Mouse (Mus musculus) CH12.LX (cell line): ENCODE results near the gene Gucy1b1. TPM values are rescaled to one million over a fixed set of nuclear protein-coding genes. Genes with fewer than 3 reads are reported as not detected.

Source experiments
- DNase-seq: peaks from one replicate; pipeline ENCODE4 v3.0.0-alpha.2; 2013; ENCODE audit errors: extremely low read depth
- H3K27ac ChIP-seq: 2 replicates; pipeline ENCODE4 v1.5.1; 2012; ENCODE audit warnings: low read depth, mild to moderate bottlenecking, control low read depth, moderate library complexity; ENCODE audit not compliant: insufficient read depth
- H3K27me3 ChIP-seq: replicated peaks from 2 replicates; pipeline ENCODE3; 2012; ENCODE audit warnings: inconsistent platforms
- H3K36me3 ChIP-seq, 2 experiments: replicated peaks in 1 of 2; 2 replicates each; pipeline versions ENCODE3 to v1.6.1; 2012; ENCODE audit warnings: inconsistent platforms in 1 of 2, low read length in 1 of 2, mild to moderate bottlenecking in 1 of 2, mixed read lengths in 1 of 2, moderate library complexity in 1 of 2; ENCODE audit not compliant: control insufficient read depth in 1 of 2, insufficient read depth in 1 of 2
- H3K4me1 ChIP-seq, 2 experiments: 2 replicates each; pipeline ENCODE4 v1.6.1; 2012; ENCODE audit warnings: inconsistent platforms in 1 of 2, moderate library complexity in 1 of 2; ENCODE audit not compliant: insufficient read depth in 2 of 2, control insufficient read depth in 1 of 2
- H3K4me2 ChIP-seq: 2 replicates; pipeline ENCODE4 v1.6.1; 2012; ENCODE audit warnings: low read depth, mild to moderate bottlenecking, control low read depth; ENCODE audit not compliant: poor library complexity, insufficient read depth, severe bottlenecking
- H3K4me3 ChIP-seq, 3 experiments: fragments of 150-350 bp in 1 of 3; sonication (generic) in 1 of 3; replicated peaks in 1 of 3; 2 replicates each; pipeline versions ENCODE3 to v1.5.1; 2011 to 2012; ENCODE audit warnings: low read depth in 2 of 3, low read length in 2 of 3, mild to moderate bottlenecking in 2 of 3, moderate library complexity in 2 of 3, control low read depth in 1 of 3, improper control_type of control experiment in 1 of 3, inconsistent platforms in 1 of 3, mixed read lengths in 1 of 3; ENCODE audit not compliant: poor library complexity in 1 of 3
- H3K79me2 ChIP-seq: replicated peaks from 2 replicates; pipeline ENCODE4 v1.6.1; 2012; ENCODE audit warnings: mild to moderate bottlenecking, moderate library complexity; ENCODE audit not compliant: control insufficient read depth, poor library complexity, insufficient read depth, severe bottlenecking; ENCODE audit errors: extremely low read depth
- H3K9ac ChIP-seq: 2 replicates; pipeline ENCODE4 v1.6.1; 2012; ENCODE audit warnings: low read depth, mild to moderate bottlenecking, control low read depth, moderate library complexity; ENCODE audit not compliant: insufficient read depth
- H3K9me3 ChIP-seq: replicated peaks from 2 replicates; pipeline ENCODE3; 2012; ENCODE audit warnings: low read length, inconsistent platforms, mixed read lengths
- CHD1 ChIP-seq: IDR thresholded peaks from 2 replicates; pipeline ENCODE4 v1.6.1; 2012; ENCODE audit warnings: low read depth, low read length, improper control_type of control experiment, inconsistent platforms
- CHD2 ChIP-seq: IDR thresholded peaks from 2 replicates; pipeline ENCODE4 v1.6.1; 2011; ENCODE audit warnings: low read length, improper control_type of control experiment
- ELF1 ChIP-seq: IDR thresholded peaks from 2 replicates; pipeline ENCODE4 v1.6.1; 2014; ENCODE audit warnings: low read depth, mild to moderate bottlenecking, inconsistent platforms, low read length, improper control_type of control experiment
- HCFC1 ChIP-seq: IDR thresholded peaks from 2 replicates; pipeline ENCODE4 v1.6.1; 2012; ENCODE audit warnings: low read depth, mild to moderate bottlenecking, inconsistent platforms, low read length, improper control_type of control experiment
- IRF4 ChIP-seq: IDR thresholded peaks from 2 replicates; pipeline ENCODE4 v1.6.1; 2014; ENCODE audit warnings: low read depth, mild to moderate bottlenecking, inconsistent platforms, low read length, improper control_type of control experiment
- JUN ChIP-seq: IDR thresholded peaks from 2 replicates; pipeline ENCODE4 v1.6.1; 2011; ENCODE audit warnings: low read depth, mild to moderate bottlenecking, low read length, improper control_type of control experiment, moderate library complexity; ENCODE audit not compliant: insufficient read depth
- MAFK ChIP-seq: IDR thresholded peaks from 2 replicates; pipeline ENCODE4 v1.6.1; 2011; ENCODE audit warnings: low read length, improper control_type of control experiment; ENCODE audit not compliant: insufficient replicate concordance
- MAX ChIP-seq: IDR thresholded peaks from 2 replicates; pipeline ENCODE4 v1.6.1; 2011; ENCODE audit warnings: low read length, improper control_type of control experiment
- MEF2A ChIP-seq: IDR thresholded peaks from 2 replicates; pipeline ENCODE4 v1.6.1; 2014; ENCODE audit warnings: low read depth, mild to moderate bottlenecking, inconsistent platforms, low read length, improper control_type of control experiment, borderline replicate concordance
- MXI1 ChIP-seq: IDR thresholded peaks from 2 replicates; pipeline ENCODE4 v1.6.1; 2011; ENCODE audit warnings: mild to moderate bottlenecking, low read depth, low read length, improper control_type of control experiment
- NELFE ChIP-seq: IDR thresholded peaks from 2 replicates; pipeline ENCODE4 v1.6.1; 2011; ENCODE audit warnings: low read depth, low read length, improper control_type of control experiment
- NRF1 ChIP-seq: IDR thresholded peaks from 2 replicates; pipeline ENCODE4 v1.6.1; 2014; ENCODE audit warnings: low read depth, mild to moderate bottlenecking, inconsistent platforms, low read length, improper control_type of control experiment, moderate library complexity
- POLR2AphosphoS2 ChIP-seq: IDR thresholded peaks from 2 replicates; pipeline ENCODE4 v1.6.1; 2011; ENCODE audit warnings: low read depth, low read length, improper control_type of control experiment
- RAD21 ChIP-seq: IDR thresholded peaks from 2 replicates; pipeline ENCODE4 v1.6.1; 2011; ENCODE audit warnings: low read depth, mild to moderate bottlenecking, low read length, improper control_type of control experiment, moderate library complexity
- SIN3A ChIP-seq: IDR thresholded peaks from 2 replicates; pipeline ENCODE4 v1.6.1; 2012; ENCODE audit warnings: low read length, improper control_type of control experiment, inconsistent platforms
- UBTF ChIP-seq: IDR thresholded peaks from 2 replicates; pipeline ENCODE4 v1.6.1; 2012; ENCODE audit warnings: low read depth, mild to moderate bottlenecking, inconsistent platforms, low read length, improper control_type of control experiment, moderate library complexity
- USF1 ChIP-seq: IDR thresholded peaks from 2 replicates; pipeline ENCODE4 v1.6.1; 2014; ENCODE audit warnings: low read depth, mild to moderate bottlenecking, inconsistent platforms, low read length, improper control_type of control experiment
- ZC3H11A ChIP-seq: IDR thresholded peaks from 2 replicates; pipeline ENCODE4 v1.6.1; 2012; ENCODE audit warnings: low read depth, mild to moderate bottlenecking, inconsistent platforms, low read length, improper control_type of control experiment
- dilution Hi-C: fragments of 300-500 bp; cut with MboI; formaldehyde crosslinking; loops from 2 replicates; pipeline ENCODE4 v1.14.3; 2020; ENCODE audit warnings: low sequenced_read_pairs; ENCODE audit not compliant: extremely low pct_unique_long_range_greater_than_20kb, extremely low pct_ligation_motif_present
- in situ Hi-C: fragments of 300-500 bp; cut with MboI; formaldehyde crosslinking; loops from 3 replicates; pipeline ENCODE4 v1.14.3; 2019; ENCODE audit warnings: low sequenced_read_pairs, low pct_ligation_motif_present, low pct_unique_long_range_greater_than_20kb, mixed read lengths
- polyA plus RNA-seq: library from polyadenylated mRNA; unstranded; fragments of >175 nt; gene quantifications from 2 replicates; pipeline ENCODE4 v1.2.1, GENCODE M21; 2012; ENCODE audit warnings: low read depth; ENCODE audit not compliant: insufficient read length
- total RNA-seq, 2 experiments: library from RNA; depleted of rRNA; stranded (reverse); fragments of 300-350 nt in 1 of 2; fragments of >200 nt in 1 of 2; gene quantifications; 2 replicates each; pipeline ENCODE4 v1.2.3; 2012 to 2014

Gene Gucy1b1
- total and polyA plus RNA-seq, 3 experiments, result not detected

GRCm38 (mm10) chr3:82014148-82014703, 60.3 kb downstream of the Gucy1b1 start:
- no peak overlapping the region for H3K27ac ChIP-seq

GRCm38 (mm10) chr3:82007002-82007401, 67.5 kb downstream of the Gucy1b1 start:
- Histone ChIP-seq H3K9me3 (no peaks in the 10 kb centered on the region), H3K4me3 (no peak overlapping the region), H3K4me1 (no peaks in the 10 kb centered on the region), H3K36me3 (no peaks in the 10 kb centered on the region), H3K9ac (no peak overlapping the region), H3K27ac (no peak overlapping the region), H3K79me2 (no peaks in the 10 kb centered on the region), H3K27me3 (no peaks in the 10 kb centered on the region), H3K4me2 (no peak overlapping the region)
- in situ Hi-C loops, result no loop called here
- no peak for TF ChIP-seq MAX
- no peak for TF ChIP-seq RAD21
- TF ChIP-seq ELF1, result no peak
- no peak for TF ChIP-seq MEF2A
- no peak for TF ChIP-seq CHD1
- no peak for TF ChIP-seq USF1
- no peak for TF ChIP-seq IRF4
- no peak for TF ChIP-seq CHD2
- TF ChIP-seq HCFC1, result no peak
- dilution Hi-C loops, result no loop called here
- no peak for DNase-seq

More at GRCm38 (mm10) chr3:82014148-82014703, 60.3 kb downstream of the Gucy1b1 start:
- Histone ChIP-seq H3K79me2 (no peaks in the 10 kb centered on the region; the same call in 1 of the 2 replicates), H3K9me3 (no peaks in the 10 kb centered on the region), H3K9ac (no peak overlapping the region), H3K27me3 (no peaks in the 10 kb centered on the region), H3K4me2 (no peak overlapping the region), H3K36me3 (no peaks in the 10 kb centered on the region), H3K4me3 (no peak overlapping the region), H3K4me1 (no peaks in the 10 kb centered on the region)
- in situ Hi-C loops, result no loop called here
- no peak for DNase-seq
- dilution Hi-C loops, result no loop called here
- TF ChIP-seq MXI1 (no peak), SIN3A (no peak), POLR2AphosphoS2 (no peak), IRF4 (no peak), MAFK (no peak), UBTF (no peak), JUN (no peak), CHD1 (no peak), MAX (no peak), ZC3H11A (no peak), NRF1 (no peak), NELFE (no peak), ELF1 (no peak)
